Mouse (Mus musculus) embryonic facial prominence, embryonic 12.5 days (tissue): ENCODE data around the gene Hist1h2af. TPM values are rescaled to one million over a fixed set of nuclear protein-coding genes. Genes with fewer than 3 reads are reported as not detected.
"Not testable (repeated sequence)": the region's sequence is repeated elsewhere in the genome, so short reads cannot be mapped to it uniquely, and the experiment has no call there.

Experiments
- ATAC-seq: fragments of 200-750 bp; cut with Nextera tagmentation; 2 replicates; pipeline ENCODE4 v1.8.0; 2017; ENCODE audit not compliant: insufficient number of reproducible peaks, insufficient read depth, low FRiP score, low TSS enrichment
- H3K27ac ChIP-seq: fragments of 300-500 bp; sonication (generic); 2 replicates; pipeline ENCODE4 v1.5.1; 2016; ENCODE audit warnings: mild to moderate bottlenecking
- H3K27me3 ChIP-seq: fragments of 300-500 bp; sonication (generic); 2 replicates; pipeline ENCODE4 v1.6.1; 2016; ENCODE audit warnings: mild to moderate bottlenecking, moderate library complexity
- H3K36me3 ChIP-seq: fragments of 300-500 bp; sonication (generic); 2 replicates; pipeline ENCODE4 v1.6.1; 2016; ENCODE audit warnings: mild to moderate bottlenecking
- H3K4me1 ChIP-seq: fragments of 300-500 bp; sonication (generic); 2 replicates; pipeline ENCODE4 v1.6.1; 2016
- H3K4me2 ChIP-seq: fragments of 300-500 bp; sonication (generic); replicated peaks from 2 replicates; pipeline ENCODE4 v1.6.1; 2016; ENCODE audit warnings: mild to moderate bottlenecking, moderate library complexity
- H3K4me3 ChIP-seq: fragments of 300-500 bp; sonication (generic); 2 replicates; pipeline ENCODE4 v1.5.1; 2016; ENCODE audit warnings: mild to moderate bottlenecking
- H3K9ac ChIP-seq: fragments of 300-500 bp; sonication (generic); 2 replicates; pipeline ENCODE4 v1.6.1; 2016; ENCODE audit warnings: mild to moderate bottlenecking, moderate library complexity
- H3K9me3 ChIP-seq: fragments of 300-500 bp; sonication (generic); 2 replicates; pipeline ENCODE4 v1.6.1; 2016; ENCODE audit warnings: mild to moderate bottlenecking, moderate library complexity
- WGBS: fragments of 180-500 bp; shearing (Covaris S2); methylation state at CpG from one replicate; pipeline ENCODE4 v1.1.7; 2016; 5-methylcytosine and 5-hydroxymethylcytosine counted together
- polyA plus RNA-seq: library from polyadenylated mRNA; unstranded; fragments of >200 nt; fragmentation: Nextera tagmentation; extraction: Ambion mirVana; gene quantifications from 2 replicates; pipeline ENCODE4 v1.2.1, GENCODE M21; 2016

Hist1h2af gene
- polyA plus RNA-seq, 1 experiment from 2014 or later, result 10.7 TPM

DNA sequence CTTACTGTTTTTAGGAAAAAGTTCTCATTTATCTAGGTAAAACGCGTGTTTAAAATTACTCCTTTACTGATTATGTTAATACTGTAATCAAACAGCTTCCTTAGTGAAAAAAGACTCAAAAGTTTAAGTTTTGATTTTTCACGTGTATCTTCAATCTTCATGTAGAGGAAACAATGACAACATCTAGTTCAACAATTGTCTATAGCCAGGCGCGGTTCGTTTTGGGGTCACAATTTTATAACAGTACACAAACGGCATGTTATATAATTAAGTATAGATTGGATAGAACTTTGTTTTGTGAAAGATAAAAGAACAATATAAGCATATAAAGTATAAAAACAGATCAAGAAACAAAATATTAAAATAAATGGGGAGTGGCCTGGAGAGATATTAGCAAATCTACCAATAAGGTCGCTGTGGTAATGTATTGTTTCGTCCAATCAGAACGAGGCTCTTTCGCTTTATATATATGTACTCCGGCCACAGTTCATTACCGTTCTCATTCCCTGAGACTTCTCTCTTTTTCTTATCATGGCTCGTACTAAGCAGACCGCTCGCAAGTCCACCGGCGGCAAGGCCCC lies 41.7 kb downstream of the Hist1h2af start, which contains the start of gene Hist1h3d:
Gene Hist1h3d (plus strand): TSS at position 493 of the 581 bp plus-strand sequence.
- no peaks in the 10 kb centered on the region for H3K27me3 ChIP-seq
- WGBS, result under 1% methylated on average over 18 of the region's 18 CpGs
- H3K4me3 ChIP-seq, result peak within 1 kb of the TSS; percentile 51
- peak within 1 kb of the TSS; percentile 90 for H3K27ac ChIP-seq
- H3K4me2 ChIP-seq, result peak within 1 kb of the TSS; percentile 75
- H3K4me1 ChIP-seq, result peaks cover 15% of the 10 kb centered on the region; the same call in 1 of the 2 replicates
- H3K9ac ChIP-seq, result peak within 1 kb of the TSS; percentile 60
- ATAC-seq, result peak; percentile 58; the same call in 1 of the 2 replicates
- no peaks in the 10 kb centered on the region for H3K9me3 ChIP-seq
- H3K36me3 ChIP-seq, result no peaks in the 10 kb centered on the region

DNA sequence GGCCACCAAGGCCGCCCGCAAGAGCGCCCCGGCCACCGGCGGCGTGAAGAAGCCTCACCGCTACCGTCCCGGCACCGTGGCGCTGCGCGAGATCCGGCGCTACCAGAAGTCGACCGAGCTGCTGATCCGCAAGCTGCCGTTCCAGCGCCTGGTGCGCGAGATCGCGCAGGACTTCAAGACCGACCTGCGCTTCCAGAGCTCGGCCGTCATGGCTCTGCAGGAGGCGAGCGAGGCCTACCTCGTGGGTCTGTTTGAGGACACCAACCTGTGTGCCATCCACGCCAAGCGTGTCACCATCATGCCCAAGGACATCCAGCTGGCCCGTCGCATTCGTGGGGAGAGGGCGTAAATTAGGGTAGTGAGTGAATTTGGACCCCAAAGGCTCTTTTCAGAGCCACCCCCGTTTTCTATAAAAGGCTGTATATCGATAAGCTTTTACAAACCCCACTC lies 42.2 kb downstream of the Hist1h2af start:
- H3K4me2 ChIP-seq, result peak overlapping the region; percentile 75
- H3K27me3 ChIP-seq, ATAC-seq, H3K9me3 ChIP-seq, H3K36me3 ChIP-seq: not testable (repeated sequence)
- peak overlapping the region; percentile 60 for H3K9ac ChIP-seq
- H3K27ac ChIP-seq, result peak overlapping the region; percentile 89
- 0% methylated on average over 8 of the region's 40 CpGs for WGBS
- peak overlapping the region; percentile 51 for H3K4me3 ChIP-seq
- H3K4me1 ChIP-seq, result peaks cover 15% of the 10 kb centered on the region; the same call in 1 of the 2 replicates

DNA sequence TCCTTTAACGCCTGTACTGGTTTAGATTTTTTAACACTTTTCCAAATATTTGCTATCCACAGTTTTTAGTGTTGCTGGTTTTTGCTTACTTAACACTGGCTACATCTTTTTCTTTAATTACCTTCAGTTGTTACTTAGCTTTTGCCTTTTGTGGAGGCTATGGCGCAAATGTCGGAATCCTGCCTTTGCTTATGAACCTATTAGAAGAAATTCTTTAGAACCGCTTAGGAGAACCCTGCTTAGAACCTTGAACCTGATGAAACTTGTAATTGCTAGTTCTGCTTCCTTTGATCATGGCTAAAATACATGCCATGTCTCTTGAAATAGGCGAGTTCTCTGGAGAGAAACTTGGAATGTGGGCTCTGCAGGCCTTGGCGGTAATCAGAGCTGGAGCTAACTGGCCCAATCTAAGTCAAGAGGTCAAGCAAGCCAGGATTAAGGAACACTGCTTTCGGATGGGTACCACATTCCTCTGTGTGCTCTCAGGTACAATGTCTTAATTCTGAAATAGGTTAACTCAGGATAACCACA lies 42.7 kb downstream of the Hist1h2af start:
- H3K9ac ChIP-seq, result peak overlapping the region; percentile 60
- peaks cover 15% of the 10 kb centered on the region; the same call in 1 of the 2 replicates for H3K4me1 ChIP-seq
- peak overlapping the region; percentile 51 for H3K4me3 ChIP-seq
- H3K9me3 ChIP-seq, result no peaks in the 10 kb centered on the region
- peak overlapping the region; percentile 75 for H3K4me2 ChIP-seq
- H3K36me3 ChIP-seq, result no peaks in the 10 kb centered on the region
- peak overlapping the region; percentile 89 for H3K27ac ChIP-seq
- ATAC-seq, result no peak
- WGBS, result 3% methylated on average over 7 of the region's 7 CpGs
- H3K27me3 ChIP-seq, result no peaks in the 10 kb centered on the region

DNA sequence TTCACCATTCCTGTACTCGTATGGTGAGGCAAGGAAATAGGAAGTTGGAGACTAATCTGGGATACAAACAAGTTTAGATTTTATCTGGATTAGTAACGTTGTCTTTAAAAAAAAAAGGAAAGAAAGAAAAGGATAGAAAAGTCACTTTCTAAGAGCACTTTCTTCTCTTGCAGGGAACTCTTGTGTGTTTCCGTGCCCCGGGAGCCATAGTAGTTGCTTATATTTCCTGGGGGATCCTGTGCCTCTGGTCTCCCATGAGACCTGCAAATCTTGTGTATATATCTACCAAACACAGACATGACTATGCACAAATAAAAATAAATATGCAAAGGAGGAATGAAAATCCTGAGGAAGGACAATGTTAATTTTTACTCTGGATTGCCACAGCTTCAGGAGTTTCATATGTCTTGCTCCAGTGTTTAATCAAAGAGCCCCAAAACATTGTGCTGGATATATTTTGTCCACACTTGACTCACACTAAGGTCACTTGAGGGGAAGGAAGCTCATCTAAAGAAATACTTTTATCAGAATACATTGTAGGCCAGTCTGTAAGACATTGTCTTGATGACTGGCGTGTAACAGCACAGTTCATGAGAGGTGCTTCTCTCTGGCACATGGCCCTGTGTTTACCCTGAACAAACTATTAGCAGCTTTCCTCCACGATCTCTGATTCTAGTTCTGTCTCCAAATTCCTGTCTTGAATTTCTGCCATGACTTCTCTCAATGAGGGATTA lies 43.4 kb downstream of the Hist1h2af start:
- Histone ChIP-seq H3K27ac (peak overlapping the region; percentile 89), H3K9ac (peak overlapping the region; percentile 60), H3K4me2 (peak overlapping the region; percentile 75), H3K9me3 (no peaks in the 10 kb centered on the region), H3K27me3 (no peaks in the 10 kb centered on the region), H3K4me3 (peak overlapping the region; percentile 51), H3K4me1 (peaks cover 18% of the 10 kb centered on the region; the same call in 1 of the 2 replicates), H3K36me3 (no peaks in the 10 kb centered on the region)
- 40% methylated on average over 6 of the region's 6 CpGs for WGBS
- ATAC-seq, result no peak

DNA sequence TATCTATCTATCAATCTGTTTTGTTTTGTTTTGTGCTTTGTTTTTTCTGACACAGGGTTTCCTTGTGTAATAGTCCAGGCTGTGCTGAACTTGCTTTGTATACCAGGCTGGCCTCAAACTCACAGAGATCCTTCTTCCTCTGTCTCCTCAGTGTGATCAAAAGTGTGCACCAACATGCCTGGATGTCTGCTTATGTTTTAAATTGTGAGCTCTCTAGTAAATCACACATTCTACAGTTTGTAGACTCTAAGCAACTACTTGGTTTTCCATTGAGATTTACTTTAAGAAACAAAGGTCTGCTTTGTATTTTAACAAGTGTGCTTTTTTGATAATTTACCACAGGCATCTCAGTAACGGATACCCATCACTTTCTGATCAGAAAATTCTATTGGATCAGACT lies 44.1 kb downstream of the Hist1h2af start:
- H3K27ac ChIP-seq, result no peak overlapping the region
- no peaks in the 10 kb centered on the region for H3K27me3 ChIP-seq
- H3K4me3 ChIP-seq, result no peak overlapping the region
- H3K9me3 ChIP-seq, result no peaks in the 10 kb centered on the region
- H3K36me3 ChIP-seq, result no peaks in the 10 kb centered on the region
- WGBS, result 85% methylated on average over 1 of the region's 1 CpGs
- peaks cover 19% of the 10 kb centered on the region for H3K4me1 ChIP-seq
- ATAC-seq, result no peak
- no peak overlapping the region for H3K4me2 ChIP-seq
- no peak overlapping the region for H3K9ac ChIP-seq

DNA sequence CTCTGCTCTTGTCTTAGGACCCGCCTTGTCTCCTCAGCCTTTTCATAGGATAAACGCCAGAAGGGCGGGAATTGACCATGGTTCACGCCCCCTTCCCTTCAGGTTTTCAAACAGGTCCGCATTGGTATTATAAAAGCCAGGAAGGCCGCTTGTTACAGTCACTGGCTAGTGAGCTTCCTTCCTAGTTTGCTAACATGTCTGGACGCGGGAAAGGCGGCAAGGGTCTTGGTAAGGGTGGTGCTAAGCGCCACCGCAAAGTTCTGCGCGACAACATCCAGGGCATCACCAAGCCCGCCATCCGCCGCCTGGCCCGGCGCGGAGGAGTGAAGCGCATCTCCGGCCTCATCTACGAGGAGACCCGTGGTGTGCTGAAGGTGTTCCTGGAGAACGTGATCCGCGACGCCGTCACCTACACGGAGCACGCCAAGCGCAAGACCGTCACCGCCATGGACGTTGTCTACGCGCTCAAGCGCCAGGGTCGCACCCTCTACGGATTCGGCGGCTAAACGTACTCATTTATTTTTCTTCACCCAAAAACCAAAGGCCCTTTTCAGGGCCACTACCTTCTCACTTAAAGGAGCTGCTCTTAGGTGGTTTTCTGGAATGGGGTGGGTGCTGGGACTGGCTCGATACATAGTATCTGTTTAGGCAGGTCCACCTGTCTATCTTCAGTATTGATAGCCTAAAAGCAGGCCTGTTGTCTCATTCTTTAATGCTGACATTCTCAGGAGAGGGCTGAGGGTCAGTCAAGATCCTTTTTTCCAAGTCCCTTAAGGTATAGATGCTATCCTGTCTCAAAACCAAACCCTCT lies 47.9 kb downstream of the Hist1h2af start, which contains the start of gene Hist1h4d:
Gene Hist1h4d (plus strand): TSS at position 191 of the 811 bp plus-strand sequence.
- H3K27me3 ChIP-seq, result no peaks in the 10 kb centered on the region
- under 1% methylated on average over 43 of the region's 43 CpGs for WGBS
- peak within 1 kb of the TSS; percentile 92 for H3K27ac ChIP-seq
- H3K4me2 ChIP-seq, result peak within 1 kb of the TSS; percentile 89
- H3K9me3 ChIP-seq, result no peaks in the 10 kb centered on the region
- H3K4me3 ChIP-seq, result peak within 1 kb of the TSS; percentile 53
- H3K4me1 ChIP-seq, result peaks cover 28% of the 10 kb centered on the region
- ATAC-seq, result peak; percentile 93
- H3K9ac ChIP-seq, result peak within 1 kb of the TSS; percentile 73
- H3K36me3 ChIP-seq, result no peaks in the 10 kb centered on the region

DNA sequence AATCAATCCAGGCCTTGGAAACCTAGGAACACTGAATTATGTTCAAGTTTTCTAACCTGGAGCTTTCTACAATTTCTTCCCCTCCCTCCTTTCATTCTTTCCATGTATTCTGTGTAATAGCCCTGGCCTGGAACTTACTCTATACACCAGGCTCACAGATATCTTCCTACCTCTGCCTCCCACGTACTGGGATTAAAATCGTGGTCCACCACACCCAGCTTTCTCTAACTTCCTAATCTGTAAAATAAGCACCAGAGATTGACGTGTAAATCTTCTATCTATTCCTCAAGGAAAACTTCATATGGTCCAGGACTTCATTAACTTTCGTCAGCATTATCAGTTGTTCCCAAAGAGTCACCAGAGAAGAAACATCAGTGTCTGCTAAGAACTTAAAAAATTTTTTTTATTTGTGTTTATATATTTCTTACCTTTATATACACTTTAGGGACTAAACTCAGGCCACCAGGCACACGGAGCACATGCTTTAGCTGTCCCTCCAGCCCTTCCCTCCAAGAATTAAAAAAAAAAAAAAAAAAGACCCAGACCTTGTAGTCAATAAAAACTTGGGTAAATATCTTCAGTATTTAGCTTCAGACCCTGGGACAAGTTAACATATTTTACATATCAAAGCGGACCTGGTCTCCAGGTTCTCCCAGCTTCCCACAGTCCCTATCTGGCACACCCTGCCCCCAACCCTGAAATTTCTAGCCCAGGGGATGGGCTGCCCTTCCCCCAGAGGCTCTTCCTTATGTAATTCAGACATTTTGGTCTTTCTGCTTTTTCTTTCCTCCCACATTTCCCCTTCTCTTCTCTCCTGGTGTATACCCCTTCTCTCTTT lies 48.7 kb downstream of the Hist1h2af start:
- Histone ChIP-seq H3K9ac (peak overlapping the region; percentile 73), H3K4me1 (peaks cover 24% of the 10 kb centered on the region), H3K27ac (peak overlapping the region; percentile 92), H3K4me2 (peak overlapping the region; percentile 89), H3K9me3 (no peaks in the 10 kb centered on the region), H3K36me3 (no peaks in the 10 kb centered on the region), H3K27me3 (no peaks in the 10 kb centered on the region), H3K4me3 (peak overlapping the region; percentile 53)
- no peak for ATAC-seq
- WGBS, result 3% methylated on average over 6 of the region's 6 CpGs

DNA sequence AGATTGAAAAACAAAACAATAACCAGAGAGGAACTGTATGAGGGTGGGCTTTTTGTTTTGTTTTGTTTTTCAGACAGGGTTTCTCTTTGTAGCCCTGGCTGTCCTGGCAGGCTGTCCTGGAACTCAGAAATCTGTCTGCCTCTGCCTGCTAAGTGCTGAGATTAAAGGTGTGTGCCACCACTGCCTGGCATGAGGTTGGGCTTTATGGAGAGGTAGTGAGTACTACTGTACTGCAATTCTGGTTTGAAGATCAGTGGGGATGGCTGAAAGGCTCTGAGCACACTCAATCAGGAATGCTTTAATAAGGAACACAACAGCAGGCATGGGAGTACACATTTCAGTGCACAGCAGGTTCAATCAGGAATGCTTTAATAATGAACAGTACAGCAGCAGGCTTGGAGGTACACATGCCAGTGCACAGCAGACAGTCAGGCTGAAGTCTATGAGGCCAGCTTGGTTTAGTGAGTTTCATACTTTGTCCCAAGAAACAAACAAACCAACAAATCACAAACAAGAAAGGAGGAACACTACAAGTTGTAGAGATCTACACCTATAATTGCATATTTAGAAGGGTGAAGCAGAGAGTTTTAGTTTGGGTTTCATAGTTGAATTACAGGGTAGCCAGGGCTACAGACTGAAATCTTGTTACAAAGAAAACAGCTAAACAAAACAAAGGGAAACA lies 49.8 kb downstream of the Hist1h2af start:
- Histone ChIP-seq H3K4me2 (peak overlapping the region; percentile 13; the same call in 1 of the 2 replicates), H3K4me3 (no peak overlapping the region), H3K27me3 (no peaks in the 10 kb centered on the region), H3K9ac (no peak overlapping the region), H3K36me3 (no peaks in the 10 kb centered on the region), H3K9me3 (no peaks in the 10 kb centered on the region), H3K4me1 (peaks cover 24% of the 10 kb centered on the region), H3K27ac (peak overlapping the region; percentile 92)
- ATAC-seq, result no peak
